ENCODE assay signal across 28 mouse cellular contexts in genomic region chr19:56852590-56852989, GRCm38 (mm10). TPM values are rescaled to one million over a fixed set of nuclear protein-coding genes. Genes with fewer than 3 reads are reported as not detected.
DNase-seq lines count a peak whose midpoint lies in the region; ATAC-seq and TF ChIP-seq lines count a peak whose summit lies in the region.
"Had no signal": no experiment of that assay in that cellular context is flagged by ENCODE, and none has a peak within 500 bp of the region (broad histone marks: within the 10 kb centered on the region; RNA-seq: fewer than 3 reads in every experiment).

No protein-coding gene starts in this region.

- peak in 2 of 3 experiments; percentile 9 for DNase-seq in liver, embryonic 14.5 days (ENCODE audit: low read depth in 3 of 3, low spot score in 3 of 3)
- DNase-seq in liver, embryonic 11.5 days (ENCODE audit: low spot score): no peak
- DNase-seq in 416B (ENCODE audit: low read depth) (peak; percentile 7), ES-E14 (ENCODE audit: low read depth, low spot score) (no peak)
- DNase-seq in c-Kit-positive CD71-positive TER-119-positive erythroid progenitor cells, embryonic 14.5 days (ENCODE audit: low spot score): peak; percentile 8
- no peak for DNase-seq in yolk sac, embryonic 10.5 days (ENCODE audit: low spot score)
- DNase-seq in frontal cortex, postnatal 25 days (ENCODE audit: low spot score in 2 of 2): no peak
- DNase-seq in heart, postnatal 14 days: no peak
- DNase-seq: adrenal gland, adult 2 months; adrenal gland, postnatal 10 days; adrenal gland, postnatal 25 days; cerebellum, adult 11 months; cerebellum, adult 18-20 months; cerebellum, adult 8-10 months; cerebellum, adult 9-11 months; cerebellum, postnatal 14 days; cerebellum, postnatal 36 days; embryo, embryonic 11 days had no signal

- H3K9me3 ChIP-seq in liver, embryonic 14.5 days (ENCODE audit: control insufficient read depth, low read length): no peaks in the 10 kb centered on the region
- no peaks in the 10 kb centered on the region for H3K9me3 ChIP-seq in liver, embryonic 11.5 days (ENCODE audit: control insufficient read depth, low read length)
- no peaks in the 10 kb centered on the region for H3K9me3 ChIP-seq in ES-E14 (ENCODE audit: control insufficient read depth, insufficient read depth, low read depth, low read length)
- H3K9me3 ChIP-seq: embryonic facial prominence, embryonic 13.5 days; embryonic facial prominence, embryonic 15.5 days; forebrain, embryonic 12.5 days had no signal

- intact Hi-C loops in heart, postnatal 14 days (cut with DNase I): no loop called here

- H3K4me3 ChIP-seq in liver, embryonic 14.5 days (ENCODE audit: insufficient read depth in 1 of 2, low read depth in 2 of 2, low read length in 2 of 2): no peak overlapping the region
- no peak overlapping the region for H3K4me3 ChIP-seq in liver, embryonic 11.5 days (ENCODE audit: low read depth, low read length)
- H3K4me3 ChIP-seq in ES-E14 (ENCODE audit: insufficient read depth in 1 of 2, low read depth in 1 of 2, low read length in 2 of 2, poor library complexity in 1 of 2, severe bottlenecking in 1 of 2): no peak overlapping the region
- H3K4me3 ChIP-seq: embryonic facial prominence, embryonic 13.5 days; embryonic facial prominence, embryonic 15.5 days; erythroblast, embryonic 14.5 days; forebrain, embryonic 10.5 days; forebrain, embryonic 12.5 days had no signal

- no peaks in the 10 kb centered on the region for H3K36me3 ChIP-seq in liver, embryonic 14.5 days (replicated peaks; ENCODE audit: control insufficient read depth, insufficient read depth, low read depth)
- H3K36me3 ChIP-seq in liver, embryonic 11.5 days (ENCODE audit: control insufficient read depth, insufficient read depth, low read length): no peaks in the 10 kb centered on the region
- no peaks in the 10 kb centered on the region for H3K36me3 ChIP-seq in ES-E14 (ENCODE audit: control insufficient read depth, insufficient read depth, low read length, poor library complexity, severe bottlenecking)
- H3K36me3 ChIP-seq: embryonic facial prominence, embryonic 13.5 days; embryonic facial prominence, embryonic 15.5 days; forebrain, embryonic 10.5 days; forebrain, embryonic 12.5 days had no signal

- no peak overlapping the region for H3K4me2 ChIP-seq in liver, embryonic 14.5 days (ENCODE audit: low read depth)
- no peak overlapping the region for H3K4me2 ChIP-seq in liver, embryonic 11.5 days
- H3K4me2 ChIP-seq: embryonic facial prominence, embryonic 13.5 days; embryonic facial prominence, embryonic 15.5 days; forebrain, embryonic 12.5 days had no signal

- in situ Hi-C loops in ES-E14 (cut with MboI; ENCODE audit: low sequenced_read_pairs in 2 of 2, unreplicated experiment in 2 of 2): no loop called here

- TF ChIP-seq EP300 in liver, embryonic 14.5 days (IDR thresholded peaks at IDR 0.05; ENCODE audit: low read depth): no peak

- no peaks in the 10 kb centered on the region for H3K27me3 ChIP-seq in liver, embryonic 14.5 days (ENCODE audit: control insufficient read depth, insufficient read depth, low read length)
- H3K27me3 ChIP-seq in liver, embryonic 11.5 days (replicated peaks; ENCODE audit: control insufficient read depth, insufficient read depth, low read length): no peaks in the 10 kb centered on the region
- H3K27me3 ChIP-seq: embryonic facial prominence, embryonic 13.5 days; embryonic facial prominence, embryonic 15.5 days; forebrain, embryonic 12.5 days had no signal

- no peak for TF ChIP-seq CTCF in liver, embryonic 14.5 days (IDR thresholded peaks at IDR 0.05; ENCODE audit: low read depth)

- H3K27ac ChIP-seq in liver, embryonic 14.5 days: no peak overlapping the region
- H3K27ac ChIP-seq in liver, embryonic 11.5 days (ENCODE audit: low read depth, low read length): no peak overlapping the region
- no peak overlapping the region for H3K27ac ChIP-seq in ES-E14 (ENCODE audit: insufficient read depth, low read depth, low read length, poor library complexity, severe bottlenecking)
- H3K27ac ChIP-seq: embryonic facial prominence, embryonic 13.5 days; embryonic facial prominence, embryonic 15.5 days; forebrain, embryonic 10.5 days; forebrain, embryonic 12.5 days had no signal

- ATAC-seq in liver, embryonic 14.5 days (ENCODE audit: insufficient read depth): no peak
- ATAC-seq in liver, embryonic 11.5 days (replicated peaks; ENCODE audit: low FRiP score): no peak
- ATAC-seq: forebrain, embryonic 14.5 days; forebrain, embryonic 16.5 days had no signal

- H3K9ac ChIP-seq in liver, embryonic 14.5 days (replicated peaks): no peak overlapping the region
- no peak overlapping the region for H3K9ac ChIP-seq in liver, embryonic 11.5 days (ENCODE audit: low read depth, low read length)
- H3K9ac ChIP-seq in ES-E14 (ENCODE audit: insufficient read depth, low read depth, low read length, poor library complexity, severe bottlenecking): no peak overlapping the region
- H3K9ac ChIP-seq: embryonic facial prominence, embryonic 13.5 days; embryonic facial prominence, embryonic 15.5 days; forebrain, embryonic 12.5 days had no signal

- no peaks in the 10 kb centered on the region for H3K4me1 ChIP-seq in liver, embryonic 14.5 days (replicated peaks; ENCODE audit: control insufficient read depth in 2 of 2, insufficient read depth in 2 of 2, low read length in 1 of 2)
- no peaks in the 10 kb centered on the region for H3K4me1 ChIP-seq in liver, embryonic 11.5 days (replicated peaks; ENCODE audit: control insufficient read depth, insufficient read depth, low read length)
- no peaks in the 10 kb centered on the region for H3K4me1 ChIP-seq in ES-E14 (ENCODE audit: control insufficient read depth in 2 of 2, insufficient read depth in 2 of 2, low read length in 2 of 2, poor library complexity in 1 of 2)
- H3K4me1 ChIP-seq: forebrain, embryonic 12.5 days had no signal

TF ChIP-seq in ES-E14, 5 proteins besides CTCF, POLR2A, EP300 and RAD21:
- TF ChIP-seq ZC3H11A (IDR thresholded peaks at IDR 0.05; ENCODE audit: borderline replicate concordance, low read depth, low read length): no peak
- no peak for TF ChIP-seq CHD2 (IDR thresholded peaks at IDR 0.05; ENCODE audit: low read depth, low read length)
- TF ChIP-seq MAFK (IDR thresholded peaks at IDR 0.05; ENCODE audit: insufficient read depth, low read depth, low read length): peak; percentile 90

RNA-seq across cellular contexts. Expression of gene Vwa2, which starts 21.5 kb away (rescaled TPM):
- polyA plus RNA-seq in liver, embryonic 14.5 days (2012; rRNA removed): 0.01 and 0.02 TPM in 2 replicates
- not detected in 2 replicates for polyA plus RNA-seq in liver, embryonic 14.5 days (2014; fragmentation: Nextera tagmentation; extraction: Ambion mirVana)
- 0.39 and 0.59 TPM in 2 replicates for polyA plus RNA-seq in liver, embryonic 11.5 days (2014; fragmentation: Nextera tagmentation; extraction: Ambion mirVana)
- 3.0 and 5.9 TPM in 2 replicates for total RNA-seq in ES-E14 (2012; rRNA removed)
- not detected for total RNA-seq in heart, postnatal 14 days (2021)
- total RNA-seq: adrenal gland, adult 2 months; adrenal gland, postnatal 10 days; adrenal gland, postnatal 25 days; common myeloid progenitor, adult 5-6 weeks; MEL had no signal
- polyA plus RNA-seq: adrenal gland, adult 2 months; erythroblast, embryonic 14.5 days had no signal

RNA-seq across cellular contexts. Expression of gene Tdrd1, which starts 26.6 kb away (rescaled TPM):
- polyA plus RNA-seq in liver, embryonic 14.5 days (2012; rRNA removed): under 0.01 and 0.02 TPM in 2 replicates
- polyA plus RNA-seq in liver, embryonic 14.5 days (2014; fragmentation: Nextera tagmentation; extraction: Ambion mirVana): 0.05 TPM in 1 of 2 replicates, not detected in the other
- 0.45 and 0.81 TPM in 2 replicates for polyA plus RNA-seq in liver, embryonic 11.5 days (2014; fragmentation: Nextera tagmentation; extraction: Ambion mirVana)
- total RNA-seq in ES-E14 (2012; rRNA removed): 0.69 and 0.94 TPM in 2 replicates
- total RNA-seq in heart, postnatal 14 days (2021): under 1 TPM in 1 of 2 experiments, not detected in 1; 0.05 TPM
- total RNA-seq: adrenal gland, adult 2 months; adrenal gland, postnatal 25 days; common myeloid progenitor, adult 5-6 weeks; MEL had no signal
- polyA plus RNA-seq: adrenal gland, adult 2 months; C2C12; erythroblast, embryonic 14.5 days had no signal

RNA-seq across cellular contexts. Expression of gene Ccdc186, which starts 30.6 kb away (rescaled TPM):
- polyA plus RNA-seq in liver, embryonic 14.5 days (2012; rRNA removed): 1.5 and 2.3 TPM in 2 replicates
- polyA plus RNA-seq in liver, embryonic 14.5 days (2014; fragmentation: Nextera tagmentation; extraction: Ambion mirVana): 4.9 and 5.1 TPM in 2 replicates
- polyA plus RNA-seq in liver, embryonic 11.5 days (2014; fragmentation: Nextera tagmentation; extraction: Ambion mirVana): 9.5 and 10.9 TPM in 2 replicates
- 16.3 and 16.9 TPM in 2 replicates for total RNA-seq in ES-E14 (2012; rRNA removed)
- total RNA-seq in heart, postnatal 14 days (2021): 10 to 100 TPM; 26.1 to 26.5 TPM

Comparison
In these comparisons a context has a peak if more than half of its experiments do, and no peak if none do; other contexts are left out.
1. DNase-seq: peak in liver, embryonic 14.5 days (2 of 3), 416B (single experiment) and c-Kit-positive CD71-positive TER-119-positive erythroid progenitor cells, embryonic 14.5 days (single experiment); none in liver, embryonic 11.5 days (single experiment), ES-E14 (single experiment), yolk sac, embryonic 10.5 days (single experiment), frontal cortex, postnatal 25 days (0 of 2) and heart, postnatal 14 days (0 of 2).